Mouse (Mus musculus): ENCODE measurements around the gene Susd3.

Susd3 gene

DNA sequence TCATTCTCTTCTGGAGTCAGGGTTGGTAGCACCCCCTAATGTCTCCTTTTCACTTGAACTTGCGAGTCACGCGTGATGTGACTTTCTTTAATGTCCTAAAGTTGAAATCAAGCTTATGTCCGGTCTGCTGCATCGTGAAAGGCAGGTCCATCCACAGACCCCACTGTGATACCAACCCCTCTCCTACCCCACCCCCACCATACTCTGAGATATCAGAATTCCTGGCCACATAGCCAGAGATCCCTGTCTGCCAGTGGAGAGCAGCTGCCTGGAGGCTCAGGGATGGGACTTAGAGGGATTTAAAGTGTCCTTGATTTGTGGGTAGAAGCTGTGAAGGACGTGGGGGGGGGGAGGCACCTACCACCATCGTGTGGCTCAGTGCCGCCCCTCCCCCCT lies at the start of gene Susd3:
Gene Susd3 (minus strand): TSS at position 240 of the 396 bp plus-strand sequence.
- DNase-seq (ENCODE audit: low spot score) = no peak

DNA sequence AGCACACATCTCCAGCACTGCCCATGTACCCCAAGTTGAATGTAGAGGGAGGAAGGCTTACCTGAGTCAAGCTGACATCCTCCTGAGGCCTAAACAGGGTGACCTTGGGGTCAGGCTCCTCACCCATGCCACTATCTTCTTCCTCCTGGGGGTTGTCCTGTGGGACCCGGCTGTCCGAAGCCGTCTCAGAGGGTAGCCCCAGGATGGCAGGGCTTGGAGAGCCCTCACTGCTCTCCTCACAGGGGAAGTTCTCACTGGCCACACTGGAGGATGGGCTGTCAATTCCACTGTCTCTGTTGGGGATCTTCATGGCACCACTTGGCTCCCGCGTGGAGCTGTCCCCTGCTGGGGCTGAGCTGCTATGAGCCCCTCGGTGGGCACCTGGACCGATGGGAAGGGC lies 47.8 kb upstream of the Susd3 start:
- DNase-seq (ENCODE audit: low spot score) = no peak

DNA sequence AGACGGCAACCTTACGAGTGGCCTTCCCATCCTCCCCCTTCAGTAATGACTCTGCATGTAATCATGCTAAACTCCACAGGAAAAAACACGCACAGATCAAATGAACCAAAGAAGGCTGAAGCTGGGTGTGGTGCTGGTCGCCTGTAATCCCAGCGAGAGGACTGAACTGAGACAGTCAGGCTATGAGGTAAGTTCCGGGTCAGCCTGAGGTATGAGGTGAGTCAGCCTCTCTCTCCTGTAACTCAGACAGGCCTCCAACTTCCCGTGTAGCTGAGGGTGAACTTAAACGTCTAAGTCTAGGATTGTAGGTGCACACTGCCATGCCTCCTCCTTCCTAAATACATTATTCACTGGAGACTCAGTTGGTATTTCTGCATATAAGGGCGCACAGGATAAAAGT lies 45.6 kb upstream of the Susd3 start:
- no peak for DNase-seq (ENCODE audit: low spot score)

DNA sequence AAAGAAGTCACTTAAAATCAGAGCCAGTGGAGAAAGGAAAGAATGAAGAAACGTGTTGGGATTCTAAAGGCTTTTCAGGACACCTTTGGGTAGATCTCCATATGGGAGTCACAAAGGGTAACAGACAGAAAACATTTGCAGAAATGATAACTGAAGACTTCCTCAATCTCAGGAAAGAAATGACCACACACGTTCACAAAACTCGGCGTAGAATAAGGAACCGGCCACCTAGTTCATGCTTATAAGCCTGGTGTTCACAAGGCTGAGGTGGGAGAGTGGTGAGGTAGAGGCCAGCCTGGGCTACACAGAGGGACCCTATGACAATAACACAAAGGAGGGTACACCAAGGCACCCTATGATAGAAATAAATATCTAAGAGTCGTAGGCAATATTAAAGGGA lies 43.4 kb upstream of the Susd3 start:
- DNase-seq (ENCODE audit: low spot score) = no peak

DNA sequence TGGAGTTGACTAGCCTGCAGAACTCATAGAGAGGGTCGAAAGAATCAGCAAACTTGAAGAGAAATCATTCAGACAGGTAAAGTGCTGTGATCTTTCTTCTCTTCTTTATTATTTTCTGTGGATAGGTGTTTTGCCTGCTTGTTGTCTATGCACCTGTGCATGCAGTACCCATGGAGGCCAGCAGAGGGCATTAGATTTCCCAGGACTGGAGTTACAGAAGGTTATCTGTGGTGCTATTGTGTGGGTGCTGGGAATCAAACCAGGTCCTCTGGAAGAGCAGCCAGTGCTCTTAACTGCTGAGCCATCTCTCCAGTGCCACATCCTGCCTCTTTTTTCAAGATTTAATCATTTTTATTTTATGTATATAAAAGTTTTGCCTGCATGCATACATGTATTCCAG lies 42.9 kb upstream of the Susd3 start:
- DNase-seq (ENCODE audit: low spot score) = no peak

DNA sequence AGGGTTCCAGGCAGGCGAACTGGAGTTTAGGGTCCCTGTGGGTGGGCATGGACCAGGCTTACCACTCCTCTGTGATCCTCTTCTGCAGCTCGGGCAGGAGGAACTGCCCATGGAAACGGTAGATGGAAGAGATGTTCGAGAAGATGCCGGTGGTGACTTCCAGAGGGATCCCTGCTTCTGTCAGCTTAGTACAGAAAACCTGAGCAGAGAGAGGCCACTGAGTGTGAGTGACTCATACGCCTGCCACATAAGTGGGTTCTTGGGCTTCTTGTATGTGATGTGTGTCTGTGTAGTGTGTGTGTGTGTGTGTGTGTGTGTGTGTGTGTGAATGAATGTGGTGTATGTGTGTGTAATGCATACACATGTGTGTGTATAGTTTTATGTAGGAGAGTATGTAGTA lies 38.7 kb upstream of the Susd3 start:
- no peak for DNase-seq (ENCODE audit: low spot score)

DNA sequence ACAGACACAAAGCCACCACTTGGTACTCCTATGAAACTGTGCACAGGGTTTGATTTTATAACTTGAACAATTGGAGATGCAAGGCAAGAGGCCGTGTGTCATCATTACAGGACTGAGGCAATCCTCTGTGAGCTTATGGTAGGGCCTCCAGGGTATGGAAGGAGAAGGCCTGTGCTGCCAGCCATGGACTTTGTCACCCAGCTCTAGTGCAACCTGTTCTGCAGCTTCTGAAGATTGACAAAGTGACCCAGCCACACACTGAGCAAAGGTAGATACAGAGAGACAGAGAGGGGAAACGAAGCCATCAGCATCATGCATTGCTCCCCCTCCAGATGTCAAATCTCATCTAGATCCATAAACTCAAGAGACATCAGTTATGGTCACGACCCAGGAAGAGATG lies 38.2 kb upstream of the Susd3 start:
- no peak for DNase-seq (ENCODE audit: low spot score)

DNA sequence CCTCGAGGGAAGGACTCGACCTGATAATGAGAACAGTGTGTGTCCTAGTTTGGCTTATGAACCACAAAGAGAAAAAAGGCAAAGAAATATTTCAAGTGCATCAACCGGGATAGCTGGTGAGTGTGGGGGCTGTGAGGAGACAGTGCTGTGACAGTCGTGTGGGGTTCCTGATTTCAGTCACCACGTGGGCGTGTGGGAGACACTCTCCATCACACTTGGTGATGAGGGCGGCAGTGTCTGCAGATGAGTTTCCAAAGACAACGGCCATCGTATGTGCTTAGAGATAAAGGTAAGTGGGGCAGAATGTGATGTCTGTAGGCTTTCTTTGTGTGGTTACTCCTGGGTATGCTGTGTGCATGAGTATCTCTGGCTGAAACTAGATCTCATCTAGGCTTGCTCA lies 35.2 kb upstream of the Susd3 start:
- DNase-seq (ENCODE audit: low spot score) = no peak

DNA sequence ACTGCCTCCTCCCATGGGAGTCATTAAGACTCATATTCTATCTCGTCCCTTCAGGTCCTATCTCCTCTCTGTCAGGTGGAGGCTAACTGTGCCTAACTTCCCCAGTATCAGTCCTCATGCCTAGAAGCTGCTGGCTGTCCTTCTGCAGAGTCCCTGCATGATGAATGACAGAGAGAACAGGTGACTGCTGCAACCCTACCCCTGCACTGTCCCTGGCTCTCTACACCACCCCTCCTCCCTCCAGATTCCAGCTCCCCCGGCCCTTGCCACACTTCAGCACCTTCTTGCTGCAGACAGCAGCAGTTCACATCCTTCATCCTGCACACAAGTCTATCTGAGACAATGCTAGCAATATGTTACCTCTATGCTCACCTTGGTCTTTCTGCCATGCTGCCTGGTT lies 33.7 kb upstream of the Susd3 start:
- no peak for DNase-seq (ENCODE audit: low spot score)

DNA sequence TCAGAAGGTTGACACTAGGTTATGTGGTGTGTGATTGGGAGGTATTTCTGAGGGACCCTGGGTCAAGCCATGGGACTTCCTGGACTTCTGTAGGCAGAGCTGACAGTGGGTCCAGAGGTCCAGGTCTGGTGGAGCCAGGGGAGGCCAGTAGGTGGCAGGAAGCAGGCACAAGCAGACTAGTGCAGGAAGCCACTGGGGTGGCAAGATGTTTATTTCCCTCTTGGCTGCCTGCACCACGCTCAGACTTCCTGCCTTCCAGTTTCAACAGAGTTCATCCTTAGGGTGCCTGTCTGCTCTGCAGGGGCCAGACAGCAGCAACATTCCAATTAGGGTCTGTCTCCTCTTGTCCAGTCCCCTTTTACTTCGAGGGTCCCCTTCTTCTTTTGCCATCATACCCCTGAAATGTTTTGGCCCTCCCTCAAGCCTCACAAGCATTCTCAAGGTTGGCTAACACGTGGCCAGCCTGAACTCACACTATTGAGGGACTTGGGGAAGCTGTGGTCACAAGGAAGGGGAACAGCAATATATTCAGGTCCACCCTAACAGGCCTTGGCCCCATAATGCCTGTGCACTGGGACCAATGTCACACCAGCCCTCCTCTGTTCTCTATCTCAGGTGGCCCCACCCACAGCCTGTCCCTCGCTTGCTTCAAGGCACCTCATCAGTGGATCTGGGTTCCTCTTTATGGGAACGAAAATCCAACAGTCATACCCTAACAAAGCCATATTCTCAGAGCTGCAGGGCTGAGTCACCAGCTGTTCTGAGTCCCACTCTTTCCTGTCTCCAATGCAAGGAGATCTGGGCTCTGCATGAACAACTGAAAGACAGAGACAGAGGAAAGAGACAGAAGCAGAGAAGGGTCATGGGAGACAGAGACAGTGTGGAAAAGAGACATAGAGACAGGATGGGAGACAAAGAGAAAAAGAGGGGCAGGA lies 23.6 kb upstream of the Susd3 start:
- no peak for DNase-seq (ENCODE audit: low spot score)

DNA sequence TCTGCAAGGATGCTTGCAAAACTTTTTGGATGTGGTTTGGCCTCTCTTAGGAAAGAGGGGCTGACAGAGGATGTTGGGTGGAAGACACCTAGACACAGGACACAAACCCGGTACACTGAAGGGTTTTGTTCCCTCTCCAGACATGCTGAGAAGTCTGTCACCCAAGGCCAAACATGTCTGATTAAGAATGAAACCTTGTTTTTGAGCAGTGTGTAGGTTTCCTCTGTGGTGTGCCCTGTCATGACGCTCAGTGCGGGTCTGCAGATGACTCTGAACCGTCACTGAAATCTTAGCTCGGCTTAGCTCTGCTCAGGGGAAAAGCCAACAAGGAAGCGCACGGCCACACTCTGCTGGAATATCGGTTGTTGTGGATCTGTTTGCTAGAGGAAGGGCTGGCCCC lies 22.0 kb upstream of the Susd3 start:
- DNase-seq (ENCODE audit: low spot score) = no peak

DNA sequence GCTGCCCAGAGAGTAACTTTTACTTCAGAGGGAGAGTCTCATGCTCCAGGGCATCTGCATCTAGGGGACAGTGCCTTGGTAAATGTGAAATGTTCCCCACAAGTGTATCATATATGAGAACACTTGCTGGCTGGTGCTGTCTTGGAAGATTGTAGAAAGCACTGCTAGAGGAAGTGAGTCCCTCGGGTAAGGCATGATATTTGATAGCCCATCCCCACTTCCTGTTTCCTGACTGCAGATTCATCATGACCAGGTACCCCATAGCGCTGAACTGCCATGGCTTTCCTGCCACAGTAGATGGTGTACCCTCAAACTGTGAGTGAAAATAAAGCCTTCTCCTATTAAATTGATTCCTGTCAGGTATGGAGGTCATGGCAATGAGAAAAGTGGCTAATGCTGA lies 19.1 kb upstream of the Susd3 start:
- no peak for DNase-seq (ENCODE audit: low spot score)

DNA sequence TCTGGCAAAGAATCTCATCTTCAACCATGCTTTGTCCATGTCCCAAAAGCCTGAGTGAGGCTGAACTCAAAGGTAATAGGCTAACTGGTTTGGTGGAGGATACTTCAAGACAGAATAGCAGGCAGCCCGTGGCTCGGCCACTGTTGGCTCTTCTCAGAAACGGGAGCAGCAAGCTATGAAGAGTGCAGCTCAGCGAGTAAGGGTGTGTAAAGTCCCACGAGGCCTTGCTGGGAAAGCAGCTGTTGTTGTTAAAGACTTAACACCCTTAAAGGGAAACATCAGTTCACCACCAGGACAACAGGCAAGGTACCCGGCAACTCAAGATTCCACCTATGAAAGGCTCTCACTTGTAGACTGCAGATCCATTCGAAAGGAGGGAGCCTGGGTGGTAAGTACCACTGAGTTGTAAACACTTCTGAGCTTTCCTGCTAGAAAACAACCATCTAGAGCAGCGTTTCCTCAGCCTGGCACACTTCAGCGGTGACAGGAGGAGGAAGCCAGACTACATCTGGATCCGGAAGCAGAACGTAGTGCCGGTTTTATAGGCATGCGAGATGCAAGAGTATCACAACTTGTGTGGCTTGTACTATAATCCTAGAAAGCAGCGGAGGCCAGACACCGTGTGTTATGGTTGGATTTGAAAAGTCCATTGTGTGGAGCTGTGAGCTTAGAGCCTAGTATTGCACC lies 11.7 kb upstream of the Susd3 start:
- DNase-seq (ENCODE audit: low spot score) = no peak

DNA sequence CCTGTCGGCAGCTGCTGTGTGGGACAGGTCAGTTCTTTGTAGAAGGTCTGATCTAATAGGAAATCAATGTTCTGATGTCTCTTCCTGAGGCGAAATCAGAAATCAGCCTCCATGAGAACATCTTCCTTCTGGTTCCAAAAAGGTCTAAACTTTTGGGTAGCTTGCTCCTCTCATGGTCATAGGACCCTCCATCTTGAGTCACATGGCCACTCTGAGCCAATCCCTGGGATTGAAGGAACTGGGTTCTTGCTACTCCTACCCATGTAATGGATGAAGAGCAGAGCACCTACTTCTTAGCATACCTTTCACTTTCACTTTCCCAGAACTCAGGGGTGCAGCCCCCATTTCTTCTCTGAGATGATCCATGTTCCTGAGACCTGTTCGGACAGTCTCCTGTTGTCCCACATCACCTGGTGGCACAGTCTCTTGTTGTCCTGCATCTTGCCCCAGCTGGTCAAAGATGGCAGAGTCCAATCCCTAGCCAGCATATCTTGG lies 9.4 kb upstream of the Susd3 start:
- DNase-seq (ENCODE audit: low spot score) = no peak

DNA sequence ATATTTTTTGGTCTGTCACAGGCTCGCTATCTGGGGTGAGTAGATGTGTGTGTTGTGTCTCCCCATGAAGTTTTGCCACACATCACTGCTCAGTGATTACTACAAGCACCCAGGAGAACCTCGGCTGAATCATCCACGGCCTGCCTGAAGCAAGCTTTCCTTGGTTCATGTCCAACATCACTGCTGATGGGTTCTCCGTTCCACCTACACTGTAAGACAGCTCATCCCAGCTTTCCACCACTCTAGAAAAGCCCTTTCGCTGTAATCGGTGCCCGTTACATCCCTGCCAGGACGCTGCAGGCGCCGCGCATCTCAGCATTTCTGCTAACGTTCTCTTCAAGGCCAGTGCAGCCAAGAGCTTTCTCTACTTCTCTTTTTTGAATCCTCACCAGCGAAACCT lies 4.2 kb upstream of the Susd3 start:
- DNase-seq (ENCODE audit: low spot score) = no peak

DNA sequence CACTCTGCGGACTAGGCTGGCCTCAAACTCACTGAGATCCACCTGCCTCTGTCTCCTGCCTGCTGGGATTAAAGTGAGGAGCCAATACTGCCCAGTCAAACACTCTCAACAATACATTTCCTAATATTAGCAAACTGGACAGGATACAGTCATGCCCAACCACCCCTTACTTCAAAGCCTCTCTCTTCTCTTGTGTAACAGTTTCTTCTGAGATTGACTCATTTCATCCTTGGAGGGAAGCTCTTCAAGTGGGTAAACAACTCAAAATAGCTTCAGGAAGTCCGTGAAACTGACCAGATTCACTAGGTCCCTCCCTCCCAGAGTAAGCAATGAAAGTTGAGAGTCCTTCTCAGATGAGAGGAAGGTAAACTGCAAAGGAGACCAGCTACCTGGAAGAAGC lies 3.6 kb upstream of the Susd3 start:
- DNase-seq (ENCODE audit: low spot score) = no peak

DNA sequence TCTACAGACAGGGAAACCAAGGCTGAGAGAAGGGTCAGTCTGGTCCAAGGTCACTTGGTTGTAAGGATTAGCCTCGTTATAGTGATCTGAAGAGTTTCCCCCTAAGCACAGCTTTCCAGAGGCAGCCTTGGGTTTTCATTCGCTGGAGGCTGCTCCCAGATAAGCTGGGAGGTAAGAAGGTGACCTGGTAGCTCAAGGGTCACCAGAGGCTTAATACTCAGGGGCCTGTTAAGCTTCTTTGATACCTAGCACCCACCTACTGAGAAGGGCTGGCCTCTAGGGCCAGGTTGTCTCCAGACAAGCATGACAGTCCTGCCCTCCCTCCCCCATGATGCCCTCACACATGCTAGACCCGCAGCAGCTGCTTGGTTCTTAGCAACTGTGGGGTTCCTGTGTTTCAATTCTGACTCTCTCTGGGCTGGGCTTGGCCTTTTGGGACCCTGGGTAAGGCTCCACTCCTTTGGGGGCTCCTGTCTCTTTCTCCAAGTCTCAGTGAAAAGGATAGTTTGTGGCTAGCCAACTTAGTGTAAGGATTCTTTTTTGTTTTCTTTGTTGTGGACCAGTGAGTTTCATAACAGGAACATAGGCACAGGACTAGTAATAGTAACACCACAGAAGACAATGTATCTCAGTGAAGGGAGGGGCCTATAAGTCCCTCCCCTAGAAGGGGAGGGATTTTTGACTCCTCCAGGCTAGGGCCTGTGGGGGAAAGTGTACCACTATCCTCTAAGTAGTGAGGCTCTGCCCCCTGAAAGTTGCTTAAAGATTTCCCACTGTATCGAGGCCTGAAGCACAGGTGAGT lies 2.4 kb upstream of the Susd3 start:
- DNase-seq (ENCODE audit: low spot score) = no peak

DNA sequence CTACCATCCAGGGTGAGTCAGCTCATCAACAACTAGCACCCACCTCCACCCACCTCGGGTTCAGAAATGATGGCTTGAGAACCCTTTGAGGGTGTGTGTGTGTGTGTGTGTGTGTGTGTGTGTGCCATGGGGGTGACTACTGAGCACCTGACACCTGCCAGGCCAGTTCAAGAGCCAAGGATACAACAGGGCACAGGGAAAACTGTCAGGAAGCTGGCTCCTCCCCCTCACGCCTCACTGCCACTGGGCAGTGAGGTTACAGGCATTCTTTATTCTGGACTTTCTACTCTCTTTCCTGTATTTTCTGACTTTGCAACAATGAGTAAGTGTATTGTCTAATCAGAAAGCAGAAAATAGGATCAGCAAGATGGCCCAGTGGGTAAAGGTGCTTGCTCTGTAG lies 1.1 kb upstream of the Susd3 start:
- DNase-seq (ENCODE audit: low spot score) = no peak

DNA sequence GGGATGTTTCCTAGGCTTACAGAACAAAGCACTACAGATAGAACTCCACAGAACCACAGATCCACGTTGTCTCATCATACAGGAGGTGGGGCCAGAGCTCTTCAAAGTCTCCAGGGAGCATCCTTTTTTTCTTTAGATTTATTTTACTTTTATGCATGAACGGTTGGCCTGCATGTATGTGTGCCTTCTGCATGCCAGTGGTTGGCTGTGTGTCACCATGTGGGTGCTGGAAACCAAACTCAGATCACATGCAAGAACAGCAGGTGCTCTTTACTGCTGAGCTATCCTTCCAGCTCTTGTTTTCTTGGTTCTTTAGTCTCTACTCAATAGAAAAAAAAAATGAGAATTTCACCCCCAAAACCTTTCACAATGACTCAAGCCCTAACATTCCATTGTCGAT lies 417 bp upstream of the Susd3 start:
- DNase-seq (ENCODE audit: low spot score) = no peak

DNA sequence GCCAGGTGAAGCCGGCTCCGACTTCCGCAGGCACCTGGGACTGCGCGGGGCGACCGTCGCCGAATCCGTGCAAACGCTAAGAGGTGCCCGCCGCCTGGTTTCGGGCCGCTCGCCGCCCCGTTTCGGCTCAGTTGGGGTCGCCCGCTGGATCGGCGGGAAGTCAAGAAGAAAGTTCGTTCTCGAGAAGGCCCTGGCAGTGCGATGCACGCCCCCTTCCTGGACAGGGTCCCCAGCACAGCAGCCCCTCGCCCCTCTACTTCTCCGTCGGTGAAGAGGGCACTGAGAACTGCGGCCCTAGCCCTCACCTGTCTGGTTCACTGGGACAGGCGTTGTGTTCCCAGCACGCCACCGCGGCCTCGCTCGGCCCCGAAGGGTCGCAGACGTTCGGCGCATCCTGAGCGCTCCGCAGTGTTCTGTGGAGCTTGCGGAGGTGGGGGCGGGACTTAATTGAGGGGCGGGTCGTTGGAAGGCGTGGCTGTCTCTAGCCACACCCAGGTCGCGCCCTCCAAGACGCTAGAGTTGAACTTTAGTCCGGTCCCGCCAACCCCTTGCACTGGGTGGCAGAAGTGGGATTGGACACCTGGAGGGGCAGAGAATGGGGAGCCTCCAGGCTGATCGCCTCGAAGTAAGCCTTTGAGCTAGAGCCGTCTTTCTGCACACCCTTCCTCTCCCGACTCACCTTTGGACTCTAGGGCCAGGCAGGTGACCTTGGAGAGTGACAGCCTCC lies 603 bp downstream of the Susd3 start:
- DNase-seq (ENCODE audit: low spot score) = no peak

DNA sequence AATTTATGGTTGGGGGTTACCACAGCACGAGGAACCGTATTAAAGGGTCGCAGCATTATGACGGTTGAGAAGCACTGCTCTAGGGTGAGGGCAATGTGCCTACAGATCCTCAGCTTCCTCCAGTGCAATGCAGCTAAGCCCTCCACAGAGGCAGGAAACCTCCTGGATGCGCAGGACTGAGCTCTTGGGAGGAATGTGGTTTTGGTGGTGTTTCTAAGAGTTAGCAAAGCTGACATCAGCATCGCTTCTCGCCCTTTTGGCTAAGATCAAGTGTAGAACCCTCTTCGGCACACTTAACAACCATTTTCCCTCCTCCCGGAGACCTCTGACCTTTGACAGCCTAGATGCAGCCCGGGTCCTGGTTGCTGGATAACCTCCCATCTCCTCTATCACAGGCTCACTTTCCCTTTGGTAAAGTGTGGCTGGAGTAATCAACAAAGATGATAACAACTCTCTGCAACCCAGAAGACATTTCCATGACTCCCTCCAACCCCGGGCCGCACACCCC lies 1.2 kb downstream of the Susd3 start:
- no peak for DNase-seq (ENCODE audit: low spot score)

DNA sequence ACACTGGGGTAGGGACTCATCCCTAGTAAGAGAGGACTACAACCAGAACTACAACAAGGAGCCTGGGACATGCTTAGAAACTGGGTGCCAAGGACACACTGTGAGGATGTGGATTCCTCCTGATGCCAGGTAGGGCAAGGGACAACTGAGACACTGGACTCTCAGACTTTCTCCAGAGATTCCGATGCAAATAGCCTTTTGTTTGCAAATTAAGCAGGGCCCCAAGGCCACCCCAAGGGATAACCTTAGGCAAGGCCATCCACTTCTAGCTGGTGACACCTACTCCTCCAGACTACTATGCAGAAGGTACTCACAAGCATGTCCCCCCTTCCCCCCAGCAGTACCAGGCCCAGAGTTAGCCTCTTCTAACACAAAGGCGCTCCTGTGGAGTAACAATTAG lies 1.9 kb downstream of the Susd3 start:
- DNase-seq (ENCODE audit: low spot score) = no peak
